Mouse (Mus musculus) cortical plate, adult 2 months (tissue): ENCODE results near the gene Tekt2. TPM values are rescaled to one million over a fixed set of nuclear protein-coding genes. Genes with fewer than 3 reads are reported as not detected.

Source experiments
- H3K27ac ChIP-seq: fragments of 200-500 bp; 2 replicates; pipeline ENCODE4 v1.5.1; 2012; ENCODE audit warnings: low read length, control low read depth, inconsistent platforms; ENCODE audit not compliant: insufficient read depth
- H3K4me1 ChIP-seq: fragments of 200-500 bp; 2 replicates; pipeline ENCODE4 v1.6.1; 2011; ENCODE audit warnings: low read length; ENCODE audit not compliant: control insufficient read depth, insufficient read depth
- H3K4me3 ChIP-seq: fragments of 200-500 bp; 2 replicates; pipeline ENCODE4 v1.5.1; 2011; ENCODE audit warnings: mild to moderate bottlenecking, low read length, control low read depth; ENCODE audit not compliant: insufficient read depth
- CTCF ChIP-seq: fragments of 200-500 bp; IDR thresholded peaks from 2 replicates; pipeline ENCODE4 v1.5.1; 2011; ENCODE audit warnings: mild to moderate bottlenecking, control low read depth, low read length; ENCODE audit not compliant: insufficient read depth; ENCODE audit errors: extremely low read depth
- POLR2A ChIP-seq: fragments of 200-500 bp; IDR thresholded peaks from 2 replicates; pipeline ENCODE4 v1.6.1; 2011; ENCODE audit warnings: mild to moderate bottlenecking, low read length, control low read depth; ENCODE audit not compliant: insufficient read depth; ENCODE audit errors: extremely low read depth
- polyA plus RNA-seq: library from polyadenylated mRNA; depleted of rRNA; stranded (reverse); fragments of >200 nt; gene quantifications from 2 replicates; pipeline ENCODE4 v1.2.3, GENCODE M21; 2012; rRNA removed

Tekt2 gene
- polyA plus RNA-seq: 3.8 and 5.7 TPM in 2 replicates

DNA sequence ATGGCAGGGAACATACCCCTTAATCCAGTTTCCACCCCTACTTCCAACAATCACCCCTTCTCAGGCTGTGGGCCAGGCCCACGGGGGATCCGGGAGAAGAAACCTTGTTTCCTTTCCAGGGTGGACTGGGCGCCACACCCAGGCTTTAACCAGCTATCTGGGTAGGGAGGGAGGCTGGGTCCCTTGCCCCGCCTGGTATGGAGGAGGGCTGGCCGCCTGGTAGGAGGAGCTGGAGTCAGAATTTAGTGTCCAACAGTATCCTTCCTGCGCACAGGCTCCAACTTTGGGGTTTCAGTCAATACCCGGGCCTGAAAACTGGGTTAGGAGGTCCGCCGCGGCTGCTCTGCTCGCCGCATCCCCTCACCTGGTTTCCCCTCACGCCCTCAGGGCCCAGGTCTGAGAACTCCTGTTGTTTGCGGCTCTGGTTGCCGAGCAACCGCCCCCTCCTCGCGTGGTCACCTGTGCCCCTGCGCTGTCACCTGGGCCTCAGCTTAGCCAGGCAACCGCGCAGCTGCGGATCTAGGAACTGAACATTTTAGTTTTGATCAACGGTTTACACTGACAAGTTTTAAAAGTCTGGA lies at the start of gene Tekt2:
Gene Tekt2, minus strand, starts transcription at position 408 of the 581 bp plus-strand sequence.
- Histone ChIP-seq H3K27ac (no peak within 1 kb of the TSS), H3K4me1 (no peaks in the 10 kb centered on the region), H3K4me3 (no peak within 1 kb of the TSS)
- no peak for TF ChIP-seq CTCF

DNA sequence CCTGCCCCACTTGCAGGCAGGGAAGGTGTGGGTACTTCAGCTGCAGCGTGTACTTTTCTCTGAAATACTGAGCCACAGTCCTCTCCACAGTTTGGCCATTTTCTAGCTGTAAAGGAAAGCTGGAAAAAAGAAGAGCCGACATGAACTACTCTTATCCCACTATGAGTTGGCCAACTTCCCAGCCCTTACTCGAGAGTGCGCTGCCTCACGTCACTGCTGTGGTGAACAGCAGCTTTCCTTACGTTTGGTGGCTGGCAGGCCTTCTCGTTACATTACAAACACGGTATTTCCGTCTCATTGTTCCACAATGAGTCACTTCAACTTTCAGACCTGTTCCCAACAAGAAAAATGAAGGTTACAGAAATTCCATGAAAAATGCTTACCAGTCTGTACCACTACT lies 46.0 kb upstream of the Tekt2 start:
- no peak for TF ChIP-seq POLR2A
- no peak for TF ChIP-seq CTCF
- Histone ChIP-seq H3K27ac (no peak overlapping the region), H3K4me1 (no peaks in the 10 kb centered on the region), H3K4me3 (no peak overlapping the region)

DNA sequence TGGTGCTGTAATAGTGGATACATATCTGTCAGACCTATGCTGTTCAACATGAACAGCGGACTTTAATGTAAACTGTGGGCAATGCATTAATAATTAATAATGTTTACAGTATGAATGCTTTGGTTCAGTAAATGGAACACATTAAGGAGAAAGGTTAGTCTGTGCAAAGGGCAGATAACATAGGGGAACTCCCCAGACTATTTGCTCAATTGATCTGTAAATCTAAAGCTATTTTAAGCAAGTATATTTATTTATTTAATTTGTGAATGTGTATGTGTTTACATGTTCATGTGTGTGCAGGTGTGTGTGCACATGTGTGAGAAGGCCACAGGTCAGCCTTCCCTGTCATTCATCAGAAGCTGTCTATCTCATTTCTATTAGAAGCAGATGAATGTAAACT lies 34.6 kb upstream of the Tekt2 start:
- TF ChIP-seq POLR2A: no peak
- no peak for TF ChIP-seq CTCF
- no peak overlapping the region for H3K27ac ChIP-seq
- no peak overlapping the region for H3K4me3 ChIP-seq
- H3K4me1 ChIP-seq: no peaks in the 10 kb centered on the region

DNA sequence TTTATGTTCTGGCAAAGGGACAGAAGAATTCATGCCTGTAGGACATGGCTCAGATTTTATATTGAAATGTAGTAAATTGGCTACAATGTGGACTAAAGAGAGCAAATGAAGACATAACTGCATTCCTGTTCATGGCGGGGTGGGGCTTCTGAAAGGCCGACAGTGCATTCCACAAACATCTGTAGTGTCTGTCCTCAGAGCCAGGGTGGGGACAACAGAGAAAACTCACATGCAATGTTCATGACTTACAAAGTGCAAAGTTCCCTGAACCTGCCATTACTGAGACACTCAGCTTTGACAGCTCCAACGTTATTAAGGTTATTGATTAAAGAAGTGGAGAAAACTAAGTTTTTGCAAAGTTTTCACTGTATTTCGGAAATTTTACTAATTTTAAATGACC lies 18.0 kb upstream of the Tekt2 start:
- no peak for TF ChIP-seq CTCF
- no peak for TF ChIP-seq POLR2A
- no peak overlapping the region for H3K27ac ChIP-seq
- H3K4me3 ChIP-seq: no peak overlapping the region
- no peaks in the 10 kb centered on the region for H3K4me1 ChIP-seq

DNA sequence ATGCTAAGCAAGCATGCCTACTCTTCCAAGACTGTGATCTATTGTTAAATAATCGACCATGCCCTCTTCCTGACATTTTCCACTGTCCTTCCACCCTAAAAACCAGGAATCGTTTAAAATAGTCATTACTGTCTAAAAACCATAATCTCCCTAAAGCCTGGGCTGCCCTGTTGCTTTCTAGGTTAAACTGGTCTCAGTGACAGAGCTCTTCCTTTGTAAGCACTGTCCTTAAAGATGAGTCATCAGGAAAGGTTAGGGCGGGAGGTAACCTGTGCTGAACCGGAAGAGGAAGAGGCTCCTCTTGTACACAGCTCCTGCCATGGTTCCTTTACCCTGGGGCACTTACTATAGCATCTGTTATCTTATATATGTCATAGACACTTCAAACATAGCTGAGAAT lies 14.0 kb upstream of the Tekt2 start:
- no peak overlapping the region for H3K27ac ChIP-seq
- no peaks in the 10 kb centered on the region; the same call in 1 of the 2 replicates for H3K4me1 ChIP-seq
- no peak for TF ChIP-seq CTCF
- TF ChIP-seq POLR2A: no peak
- H3K4me3 ChIP-seq: no peak overlapping the region

DNA sequence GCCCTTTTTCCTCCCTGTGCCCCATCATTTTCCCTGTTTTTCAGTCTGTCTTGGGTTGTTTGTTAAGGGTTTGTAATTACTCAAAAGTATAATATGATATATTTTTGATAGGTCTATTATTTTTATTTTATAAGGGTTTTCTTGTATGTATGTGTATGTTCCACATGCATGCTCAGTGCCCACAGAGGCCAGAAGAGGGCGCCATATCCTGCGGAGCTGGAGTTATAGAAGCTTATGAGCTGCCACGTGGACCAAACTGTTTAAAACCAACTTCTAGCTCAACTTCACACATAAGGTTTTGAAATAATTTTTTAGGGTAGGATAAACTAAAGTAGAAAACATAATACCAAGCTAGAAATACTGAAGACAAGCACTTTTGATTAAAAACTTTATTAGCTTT lies 6.9 kb upstream of the Tekt2 start:
- H3K27ac ChIP-seq: no peak overlapping the region
- H3K4me3 ChIP-seq: no peak overlapping the region
- no peaks in the 10 kb centered on the region; the same call in 1 of the 2 replicates for H3K4me1 ChIP-seq
- no peak for TF ChIP-seq POLR2A

DNA sequence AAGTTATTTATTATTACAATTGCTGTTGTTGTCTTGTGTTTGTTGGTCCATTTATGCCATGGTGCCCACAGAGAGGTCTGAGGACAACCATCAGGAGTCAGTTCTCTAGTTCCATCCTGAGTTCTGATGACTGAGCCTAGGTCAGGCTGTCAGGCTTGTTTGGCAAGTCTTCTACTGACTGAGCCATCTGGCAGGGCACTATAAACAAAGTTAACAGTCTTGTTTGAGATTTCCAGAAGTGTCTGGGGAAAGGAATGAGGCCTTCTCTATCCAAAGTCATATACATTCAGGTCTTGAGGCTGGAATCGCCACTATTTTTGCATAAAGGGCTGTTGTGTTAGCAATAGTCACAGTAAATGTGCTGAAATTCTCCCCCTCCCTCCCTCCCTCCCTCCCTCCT lies 6.3 kb upstream of the Tekt2 start:
- H3K27ac ChIP-seq: no peak overlapping the region
- no peak overlapping the region for H3K4me3 ChIP-seq
- TF ChIP-seq POLR2A: no peak
- no peak for TF ChIP-seq CTCF
- H3K4me1 ChIP-seq: no peaks in the 10 kb centered on the region; the same call in 1 of the 2 replicates

DNA sequence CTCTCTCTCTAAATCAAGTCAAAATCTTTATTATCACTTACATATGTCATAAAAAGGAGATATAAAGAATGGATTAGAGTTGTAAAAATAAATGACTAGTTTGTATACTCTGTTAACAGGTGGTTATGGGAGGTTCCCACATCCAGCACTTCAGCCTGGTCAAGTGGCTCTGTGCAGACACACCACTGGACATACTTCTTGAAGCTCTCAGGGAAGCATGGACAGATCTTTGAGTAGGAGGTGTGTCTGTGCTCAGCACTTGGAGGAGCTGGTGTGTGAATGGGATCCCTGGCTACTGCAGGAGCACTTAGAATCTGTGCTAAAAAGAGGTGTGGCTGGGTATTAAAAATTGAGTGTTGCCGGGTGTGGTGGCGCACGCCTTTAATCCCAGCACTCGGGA lies 4.8 kb upstream of the Tekt2 start:
- no peaks in the 10 kb centered on the region for H3K4me1 ChIP-seq
- H3K27ac ChIP-seq: no peak overlapping the region
- no peak for TF ChIP-seq POLR2A
- TF ChIP-seq CTCF: no peak
- H3K4me3 ChIP-seq: no peak overlapping the region

DNA sequence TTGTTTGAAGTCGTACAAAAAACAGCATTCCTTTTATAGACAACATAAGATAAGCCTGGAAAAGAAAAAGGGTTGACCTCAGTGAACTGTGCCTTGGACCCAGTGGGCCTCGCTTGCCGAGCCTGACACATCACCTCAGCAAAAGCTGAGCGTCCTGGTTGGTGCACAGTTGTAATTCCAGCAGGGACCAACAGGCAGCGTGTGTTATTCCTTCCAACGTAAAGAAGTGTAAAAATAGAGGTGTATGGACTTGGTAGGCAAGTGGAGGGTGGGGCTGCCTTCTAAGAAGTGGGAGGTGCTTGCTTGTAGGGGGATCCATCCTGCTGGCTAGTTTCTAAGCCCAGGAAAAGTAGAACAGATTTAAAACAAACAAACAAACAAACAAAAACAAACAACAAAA lies 548 bp upstream of the Tekt2 start:
- TF ChIP-seq POLR2A (no peak), CTCF (no peak)
- no peak overlapping the region for H3K27ac ChIP-seq
- no peak overlapping the region for H3K4me3 ChIP-seq
- H3K4me1 ChIP-seq: no peaks in the 10 kb centered on the region

DNA sequence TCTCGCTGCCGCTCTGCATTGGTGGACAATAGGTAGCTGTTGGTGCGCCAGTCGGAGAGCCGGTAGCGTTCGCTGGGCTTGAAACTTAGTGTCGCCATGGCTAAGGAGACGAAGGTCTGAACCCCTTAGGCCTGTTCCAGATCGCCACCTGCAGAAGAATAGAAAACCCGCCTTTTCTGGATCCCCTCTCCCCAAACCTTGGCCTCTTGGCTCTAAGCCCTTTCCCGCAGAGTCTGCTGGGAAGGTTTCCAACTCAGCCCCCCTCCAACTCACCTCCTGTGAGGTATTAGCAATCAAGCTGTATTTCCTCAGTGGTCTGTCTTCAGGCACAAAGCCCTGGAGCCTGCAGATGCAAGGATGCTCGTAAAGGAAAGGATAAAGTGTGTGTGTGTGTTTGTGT lies 627 bp downstream of the Tekt2 start:
- Histone ChIP-seq H3K4me3 (no peak overlapping the region), H3K27ac (no peak overlapping the region), H3K4me1 (no peaks in the 10 kb centered on the region; the same call in 1 of the 2 replicates)
- TF ChIP-seq CTCF (no peak), POLR2A (no peak)

DNA sequence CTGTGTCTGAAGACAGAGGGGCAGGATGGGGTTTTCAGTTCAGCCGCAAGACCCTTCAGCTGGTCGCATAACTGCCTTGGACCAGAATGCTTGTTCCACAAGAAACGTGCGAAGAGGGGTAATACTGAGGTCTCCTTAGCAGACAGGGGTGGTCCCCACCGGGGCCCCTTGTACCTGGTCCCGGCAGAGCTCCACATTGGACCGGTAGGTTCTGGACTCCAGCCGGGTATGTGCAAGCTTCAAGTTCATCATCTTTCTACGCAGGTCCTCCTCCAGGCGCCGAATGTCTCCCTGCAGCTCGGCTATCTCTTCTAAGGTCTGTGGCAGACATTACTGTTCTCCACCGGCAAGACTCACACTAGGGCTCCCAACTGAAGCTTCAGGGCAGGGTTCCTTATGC lies 2.8 kb downstream of the Tekt2 start:
- no peaks in the 10 kb centered on the region; the same call in 1 of the 2 replicates for H3K4me1 ChIP-seq
- H3K27ac ChIP-seq: no peak overlapping the region
- no peak overlapping the region for H3K4me3 ChIP-seq
- no peak for TF ChIP-seq POLR2A
- TF ChIP-seq CTCF: no peak
